Mouse (Mus musculus) cerebellum, adult 9-11 months (tissue): ENCODE data around the gene Mylk.
"Not testable (repeated sequence)": the region's sequence is repeated elsewhere in the genome, so short reads cannot be mapped to it uniquely, and the experiment has no call there.

Experiments
- DNase-seq: peaks from one replicate; pipeline ENCODE4 v3.0.0; 2022

Mylk gene

GRCm38 (mm10) chr16:34745065-34745585, at the start of gene Mylk:
Gene Mylk (plus strand): TSS chr16:34745210.
- peak; percentile 41 for DNase-seq

GRCm38 (mm10) chr16:34698721-34699120, 46.3 kb upstream of the Mylk start:
- DNase-seq: not testable (repeated sequence)

- peak; percentile 40 for DNase-seq
Observed at GRCm38 (mm10) chr16:34700165-34700827, 44.7 kb upstream of the Mylk start.

GRCm38 (mm10) chr16:34700828-34701216, 44.2 kb upstream of the Mylk start:
- no peak for DNase-seq

GRCm38 (mm10) chr16:34706019-34706418, 39.0 kb upstream of the Mylk start:
- no peak for DNase-seq

- DNase-seq: no peak
Observed at GRCm38 (mm10) chr16:34706487-34706946, 38.5 kb upstream of the Mylk start.

GRCm38 (mm10) chr16:34711481-34711880, 33.5 kb upstream of the Mylk start:
- DNase-seq: no peak

- no peak for DNase-seq
Observed at GRCm38 (mm10) chr16:34725156-34725555, 19.9 kb upstream of the Mylk start.

GRCm38 (mm10) chr16:34728610-34729009, 16.4 kb upstream of the Mylk start:
- not testable (repeated sequence) for DNase-seq

- DNase-seq: no peak
Observed at GRCm38 (mm10) chr16:34729371-34729770, 15.6 kb upstream of the Mylk start.

- no peak for DNase-seq
Observed at GRCm38 (mm10) chr16:34738656-34739233, 6.3 kb upstream of the Mylk start.

- no peak for DNase-seq
Observed at GRCm38 (mm10) chr16:34742930-34743329, 2.1 kb upstream of the Mylk start.

- no peak for DNase-seq
Observed at GRCm38 (mm10) chr16:34748081-34748720, 3.2 kb downstream of the Mylk start.

- no peak for DNase-seq
Observed at GRCm38 (mm10) chr16:34749536-34749935, 4.5 kb downstream of the Mylk start.

GRCm38 (mm10) chr16:34752026-34752425, 7.0 kb downstream of the Mylk start:
- DNase-seq: no peak

GRCm38 (mm10) chr16:34752977-34753376, 8.0 kb downstream of the Mylk start:
- no peak for DNase-seq

- DNase-seq: no peak
Observed at GRCm38 (mm10) chr16:34756991-34757390, 12.0 kb downstream of the Mylk start.

GRCm38 (mm10) chr16:34758205-34758604, 13.2 kb downstream of the Mylk start:
- DNase-seq: no peak

GRCm38 (mm10) chr16:34763959-34764591, 19.1 kb downstream of the Mylk start:
- no peak for DNase-seq

GRCm38 (mm10) chr16:34765666-34766065, 20.7 kb downstream of the Mylk start:
- DNase-seq: no peak

GRCm38 (mm10) chr16:34766193-34766592, 21.2 kb downstream of the Mylk start:
- DNase-seq: no peak

GRCm38 (mm10) chr16:34767443-34767842, 22.4 kb downstream of the Mylk start:
- no peak for DNase-seq

- DNase-seq: no peak
Observed at GRCm38 (mm10) chr16:34768436-34768835, 23.4 kb downstream of the Mylk start.
